Mouse (Mus musculus) ZHBTc4 (cell line): Measurements from ENCODE around the gene Prc1.
A peak's percentile ranks its signal among the peaks of the same experiment; 100 is the strongest.

Experiments
- DNase-seq: peaks from one replicate; pipeline ENCODE4 v3.0.0-alpha.2; 2011; ENCODE audit warnings: low read depth, low spot score

Gene Prc1

GRCm38 (mm10) chr7:80294062-80294763, at the start of gene Prc1:
TSS of gene Prc1 (plus strand) at chr7:80294450.
- peak; percentile 99 for DNase-seq

- no peak for DNase-seq
Observed at GRCm38 (mm10) chr7:80244851-80245250, 49.4 kb upstream of the Prc1 start.

GRCm38 (mm10) chr7:80246148-80246721, 48.0 kb upstream of the Prc1 start, which contains the start of gene Ttll13:
TSS of gene Ttll13 (plus strand) at chr7:80246376.
- DNase-seq = peak; percentile 100

- DNase-seq = no peak
Observed at GRCm38 (mm10) chr7:80246859-80247258, 47.4 kb upstream of the Prc1 start.

DNA sequence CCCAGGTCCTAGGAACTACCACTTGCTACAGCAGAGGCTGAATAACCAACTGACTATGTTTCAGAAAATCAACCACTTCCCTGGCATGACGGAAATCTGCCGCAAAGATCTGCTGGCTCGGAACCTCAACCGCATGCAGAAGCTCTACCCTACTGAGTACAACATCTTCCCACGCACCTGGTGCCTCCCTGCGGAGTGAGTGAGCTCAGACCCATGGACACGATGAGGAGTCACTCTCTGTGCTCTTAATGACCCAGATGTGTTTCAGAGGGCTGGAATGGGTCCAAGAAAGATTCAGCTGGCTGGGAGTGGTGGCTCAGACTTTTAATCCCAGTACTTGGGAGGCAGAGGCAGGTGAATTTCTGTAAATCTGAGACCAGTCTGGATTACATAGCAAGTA, 41.8 kb upstream of the Prc1 start:
- no peak for DNase-seq

- no peak for DNase-seq
Observed at GRCm38 (mm10) chr7:80252886-80253285, 41.4 kb upstream of the Prc1 start.

DNA sequence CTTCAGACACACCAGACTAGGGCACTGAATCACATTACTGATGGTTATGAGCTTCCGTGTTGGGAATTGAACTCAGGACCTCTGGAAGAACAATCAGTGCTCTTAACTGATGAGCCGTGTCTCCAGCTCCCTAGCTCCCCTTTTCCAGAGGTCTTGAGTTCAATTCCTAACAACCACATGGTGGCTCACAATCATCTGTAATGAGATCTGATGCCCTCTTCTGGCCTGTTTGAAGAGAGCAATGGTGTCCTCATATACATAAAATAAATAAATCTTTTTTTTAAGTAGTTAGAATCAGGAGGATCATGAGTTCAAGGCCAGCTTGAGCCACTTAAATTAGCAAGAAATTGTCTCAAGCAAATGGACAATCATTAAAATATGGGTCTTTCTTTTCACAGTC, 38.3 kb upstream of the Prc1 start:
- DNase-seq = no peak

- DNase-seq = no peak
Observed at GRCm38 (mm10) chr7:80257706-80258105, 36.5 kb upstream of the Prc1 start.

DNA sequence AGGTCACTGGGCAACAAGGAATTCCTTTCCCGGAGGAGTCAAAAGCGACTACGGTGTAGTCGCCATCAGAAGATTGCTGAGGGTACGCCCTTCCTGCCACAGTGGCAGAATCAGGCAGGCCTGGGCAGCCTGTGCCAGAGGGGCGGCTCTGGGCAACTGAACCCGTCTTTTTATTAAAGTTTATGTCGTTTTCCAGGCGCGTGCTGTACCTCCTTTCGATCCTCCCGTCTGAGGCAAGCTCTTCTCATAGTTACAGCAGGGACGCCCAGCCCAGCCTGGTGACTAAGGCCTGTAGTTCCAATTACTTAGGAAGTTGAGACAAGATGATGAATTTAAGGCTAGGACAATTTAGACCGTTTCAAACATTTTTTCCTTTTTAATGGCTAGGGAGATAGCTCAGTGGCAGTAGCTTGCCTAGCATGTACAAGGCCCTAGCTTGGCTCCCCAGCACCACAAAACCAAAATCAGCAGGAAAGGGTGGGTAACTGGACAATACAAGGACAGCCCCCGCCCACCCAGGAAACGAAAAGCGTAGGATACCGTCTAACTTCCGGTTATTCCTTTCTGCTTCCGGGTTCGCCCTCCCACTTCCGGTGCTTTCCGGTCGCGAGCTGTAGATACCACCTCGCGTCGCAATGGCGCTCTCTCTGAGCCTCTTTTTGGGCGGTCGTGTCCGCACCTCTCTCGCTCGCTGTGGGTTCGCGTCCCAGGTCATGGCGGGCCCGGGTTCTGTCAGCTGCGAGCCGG, 33.5 kb upstream of the Prc1 start, which contains the start of gene Ngrn:
Ngrn (plus strand) TSS at position 591 of the 747 bp plus-strand sequence.
- DNase-seq = peak; percentile 93

- no peak for DNase-seq
Observed at GRCm38 (mm10) chr7:80261372-80261990, 32.8 kb upstream of the Prc1 start.

GRCm38 (mm10) chr7:80264606-80265005, 29.6 kb upstream of the Prc1 start:
- no peak for DNase-seq

GRCm38 (mm10) chr7:80267764-80268163, 26.5 kb upstream of the Prc1 start:
- no peak for DNase-seq

DNA sequence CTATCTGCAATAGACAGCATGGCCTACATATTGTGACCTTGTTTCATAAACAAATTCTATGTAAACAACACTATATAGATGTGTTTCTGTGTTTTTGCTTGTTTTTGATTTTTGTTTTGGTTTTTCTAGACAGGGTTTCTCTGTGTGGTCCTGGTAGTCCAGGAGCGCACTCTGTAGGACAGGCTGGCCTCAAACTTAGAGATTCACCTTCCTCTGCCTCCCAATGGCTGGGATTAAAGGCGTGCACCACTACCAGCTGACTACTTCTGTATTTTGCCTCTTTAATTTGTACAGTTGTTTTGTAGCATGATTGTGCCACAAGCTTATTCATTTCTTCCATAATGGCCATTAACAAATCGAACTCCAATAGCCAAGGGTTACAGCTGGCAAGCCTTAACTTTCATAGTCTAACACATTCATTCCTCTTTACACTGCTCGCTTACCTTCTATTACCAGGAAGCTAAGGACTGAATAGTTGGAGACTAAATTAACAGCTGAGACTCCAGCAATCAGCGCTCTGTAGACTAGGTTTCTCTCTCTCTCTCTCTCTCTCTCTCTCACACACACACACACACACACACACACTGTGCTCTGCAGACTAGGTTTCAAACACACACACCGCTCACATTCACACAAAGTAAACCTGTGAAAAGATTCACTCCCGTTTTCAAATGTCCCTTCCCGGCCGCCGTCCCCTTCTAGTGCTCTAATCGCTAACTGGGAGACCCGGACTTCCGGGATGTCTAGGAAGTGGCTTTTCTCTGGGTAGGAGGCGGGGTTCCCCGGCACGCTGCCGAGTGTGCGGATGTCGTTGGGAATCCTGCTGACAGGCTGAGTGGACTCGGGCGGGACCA, 25.1 kb upstream of the Prc1 start, which contains the start of gene Vps33b:
Vps33b (plus strand) TSS at position 753 of the 854 bp plus-strand sequence.
- peak; percentile 97 for DNase-seq

- no peak for DNase-seq
Observed at GRCm38 (mm10) chr7:80269751-80270255, 24.4 kb upstream of the Prc1 start.

GRCm38 (mm10) chr7:80273456-80273855, 20.8 kb upstream of the Prc1 start:
- DNase-seq = no peak

- no peak for DNase-seq
Observed at GRCm38 (mm10) chr7:80276374-80276773, 17.9 kb upstream of the Prc1 start.

GRCm38 (mm10) chr7:80280032-80280431, 14.2 kb upstream of the Prc1 start:
- no peak for DNase-seq

- no peak for DNase-seq
Observed at GRCm38 (mm10) chr7:80280998-80281397, 13.3 kb upstream of the Prc1 start.

GRCm38 (mm10) chr7:80281646-80282045, 12.6 kb upstream of the Prc1 start:
- DNase-seq = no peak

GRCm38 (mm10) chr7:80283226-80283918, 10.9 kb upstream of the Prc1 start:
- DNase-seq = no peak
